Mouse (Mus musculus) CH12.LX (cell line): Measurements from ENCODE around the gene Acbd4. TPM values are rescaled to one million over a fixed set of nuclear protein-coding genes. Genes with fewer than 3 reads are reported as not detected.

ENCODE experiments used
- DNase-seq: peaks from one replicate; pipeline ENCODE4 v3.0.0-alpha.2; 2013; ENCODE audit errors: extremely low read depth
- H3K27ac ChIP-seq: 2 replicates; pipeline ENCODE4 v1.5.1; 2012; ENCODE audit warnings: low read depth, mild to moderate bottlenecking, control low read depth, moderate library complexity; ENCODE audit not compliant: insufficient read depth
- H3K27me3 ChIP-seq: replicated peaks from 2 replicates; pipeline ENCODE3; 2012; ENCODE audit warnings: inconsistent platforms
- H3K36me3 ChIP-seq, 2 experiments: replicated peaks in 1 of 2; 2 replicates each; pipeline versions ENCODE3 to v1.6.1; 2012; ENCODE audit warnings: inconsistent platforms in 1 of 2, low read length in 1 of 2, mild to moderate bottlenecking in 1 of 2, mixed read lengths in 1 of 2, moderate library complexity in 1 of 2; ENCODE audit not compliant: control insufficient read depth in 1 of 2, insufficient read depth in 1 of 2
- H3K4me1 ChIP-seq, 2 experiments: 2 replicates each; pipeline ENCODE4 v1.6.1; 2012; ENCODE audit warnings: inconsistent platforms in 1 of 2, moderate library complexity in 1 of 2; ENCODE audit not compliant: insufficient read depth in 2 of 2, control insufficient read depth in 1 of 2
- H3K4me2 ChIP-seq: 2 replicates; pipeline ENCODE4 v1.6.1; 2012; ENCODE audit warnings: low read depth, mild to moderate bottlenecking, control low read depth; ENCODE audit not compliant: poor library complexity, insufficient read depth, severe bottlenecking
- H3K4me3 ChIP-seq, 3 experiments: fragments of 150-350 bp in 1 of 3; sonication (generic) in 1 of 3; replicated peaks in 1 of 3; 2 replicates each; pipeline versions ENCODE3 to v1.5.1; 2011 to 2012; ENCODE audit warnings: low read depth in 2 of 3, low read length in 2 of 3, mild to moderate bottlenecking in 2 of 3, moderate library complexity in 2 of 3, control low read depth in 1 of 3, improper control_type of control experiment in 1 of 3, inconsistent platforms in 1 of 3, mixed read lengths in 1 of 3; ENCODE audit not compliant: poor library complexity in 1 of 3
- H3K79me2 ChIP-seq: replicated peaks from 2 replicates; pipeline ENCODE4 v1.6.1; 2012; ENCODE audit warnings: mild to moderate bottlenecking, moderate library complexity; ENCODE audit not compliant: control insufficient read depth, poor library complexity, insufficient read depth, severe bottlenecking; ENCODE audit errors: extremely low read depth
- H3K9ac ChIP-seq: 2 replicates; pipeline ENCODE4 v1.6.1; 2012; ENCODE audit warnings: low read depth, mild to moderate bottlenecking, control low read depth, moderate library complexity; ENCODE audit not compliant: insufficient read depth
- H3K9me3 ChIP-seq: replicated peaks from 2 replicates; pipeline ENCODE3; 2012; ENCODE audit warnings: low read length, inconsistent platforms, mixed read lengths
- BHLHE40 ChIP-seq: IDR thresholded peaks from 2 replicates; pipeline ENCODE4 v1.6.1; 2011; ENCODE audit warnings: mild to moderate bottlenecking, low read depth, low read length, improper control_type of control experiment
- CHD2 ChIP-seq: IDR thresholded peaks from 2 replicates; pipeline ENCODE4 v1.6.1; 2011; ENCODE audit warnings: low read length, improper control_type of control experiment
- CTCF ChIP-seq, 2 experiments: IDR thresholded peaks in 1 of 2; conservative IDR thresholded peaks in 1 of 2; 2 replicates each; pipeline ENCODE4 v1.5.1; 2011 to 2012; ENCODE audit warnings: low read depth in 2 of 2, low read length in 2 of 2, improper control_type of control experiment in 1 of 2, inconsistent platforms in 1 of 2, mild to moderate bottlenecking in 1 of 2, moderate library complexity in 1 of 2
- E2F4 ChIP-seq: IDR thresholded peaks from 2 replicates; pipeline ENCODE4 v1.6.1; 2011; ENCODE audit warnings: low read depth, low read length, improper control_type of control experiment; ENCODE audit not compliant: insufficient replicate concordance
- ELF1 ChIP-seq: IDR thresholded peaks from 2 replicates; pipeline ENCODE4 v1.6.1; 2014; ENCODE audit warnings: low read depth, mild to moderate bottlenecking, inconsistent platforms, low read length, improper control_type of control experiment
- GABPA ChIP-seq: IDR thresholded peaks from 2 replicates; pipeline ENCODE4 v1.6.1; 2012; ENCODE audit warnings: low read depth, low read length, improper control_type of control experiment, inconsistent platforms; ENCODE audit not compliant: insufficient replicate concordance
- HCFC1 ChIP-seq: IDR thresholded peaks from 2 replicates; pipeline ENCODE4 v1.6.1; 2012; ENCODE audit warnings: low read depth, mild to moderate bottlenecking, inconsistent platforms, low read length, improper control_type of control experiment
- IRF4 ChIP-seq: IDR thresholded peaks from 2 replicates; pipeline ENCODE4 v1.6.1; 2014; ENCODE audit warnings: low read depth, mild to moderate bottlenecking, inconsistent platforms, low read length, improper control_type of control experiment
- JUND ChIP-seq: conservative IDR thresholded peaks from 2 replicates; pipeline ENCODE4 v1.6.1; 2011; ENCODE audit warnings: low read depth, low read length, improper control_type of control experiment
- KAT2A ChIP-seq: IDR thresholded peaks from 2 replicates; pipeline ENCODE4 v1.6.1; 2012; ENCODE audit warnings: low read length, improper control_type of control experiment, inconsistent platforms; ENCODE audit not compliant: insufficient replicate concordance
- MAFK ChIP-seq: IDR thresholded peaks from 2 replicates; pipeline ENCODE4 v1.6.1; 2011; ENCODE audit warnings: low read length, improper control_type of control experiment; ENCODE audit not compliant: insufficient replicate concordance
- MXI1 ChIP-seq: IDR thresholded peaks from 2 replicates; pipeline ENCODE4 v1.6.1; 2011; ENCODE audit warnings: mild to moderate bottlenecking, low read depth, low read length, improper control_type of control experiment
- MYC ChIP-seq: IDR thresholded peaks from 2 replicates; pipeline ENCODE4 v1.6.1; 2011; ENCODE audit warnings: low read depth, mild to moderate bottlenecking, improper control_type of control experiment, low read length
- NELFE ChIP-seq: IDR thresholded peaks from 2 replicates; pipeline ENCODE4 v1.6.1; 2011; ENCODE audit warnings: low read depth, low read length, improper control_type of control experiment
- NRF1 ChIP-seq: IDR thresholded peaks from 2 replicates; pipeline ENCODE4 v1.6.1; 2014; ENCODE audit warnings: low read depth, mild to moderate bottlenecking, inconsistent platforms, low read length, improper control_type of control experiment, moderate library complexity
- POLR2A ChIP-seq: IDR thresholded peaks from 2 replicates; pipeline ENCODE4 v1.6.1; 2011; ENCODE audit warnings: low read depth, mild to moderate bottlenecking, improper control_type of control experiment, low read length
- RAD21 ChIP-seq: IDR thresholded peaks from 2 replicates; pipeline ENCODE4 v1.6.1; 2011; ENCODE audit warnings: low read depth, mild to moderate bottlenecking, low read length, improper control_type of control experiment, moderate library complexity
- RCOR1 ChIP-seq: conservative IDR thresholded peaks from 2 replicates; pipeline ENCODE4 v1.6.1; 2012; ENCODE audit warnings: low read depth, mild to moderate bottlenecking, inconsistent platforms, low read length, improper control_type of control experiment
- SIN3A ChIP-seq: IDR thresholded peaks from 2 replicates; pipeline ENCODE4 v1.6.1; 2012; ENCODE audit warnings: low read length, improper control_type of control experiment, inconsistent platforms
- SMC3 ChIP-seq: IDR thresholded peaks from 2 replicates; pipeline ENCODE4 v1.6.1; 2011; ENCODE audit warnings: low read depth, low read length, improper control_type of control experiment
- TBP ChIP-seq: conservative IDR thresholded peaks from 2 replicates; pipeline ENCODE4 v1.6.1; 2011; ENCODE audit warnings: low read depth, low read length, improper control_type of control experiment
- TCF12 ChIP-seq: IDR thresholded peaks from 2 replicates; pipeline ENCODE4 v1.6.1; 2014; ENCODE audit warnings: low read depth, mild to moderate bottlenecking, inconsistent platforms, low read length, improper control_type of control experiment
- UBTF ChIP-seq: IDR thresholded peaks from 2 replicates; pipeline ENCODE4 v1.6.1; 2012; ENCODE audit warnings: low read depth, mild to moderate bottlenecking, inconsistent platforms, low read length, improper control_type of control experiment, moderate library complexity
- USF1 ChIP-seq: IDR thresholded peaks from 2 replicates; pipeline ENCODE4 v1.6.1; 2014; ENCODE audit warnings: low read depth, mild to moderate bottlenecking, inconsistent platforms, low read length, improper control_type of control experiment
- USF2 ChIP-seq: conservative IDR thresholded peaks from 2 replicates; pipeline ENCODE4 v1.6.1; 2011; ENCODE audit warnings: low read depth, low read length, improper control_type of control experiment
- ZC3H11A ChIP-seq: IDR thresholded peaks from 2 replicates; pipeline ENCODE4 v1.6.1; 2012; ENCODE audit warnings: low read depth, mild to moderate bottlenecking, inconsistent platforms, low read length, improper control_type of control experiment
- ZKSCAN1 ChIP-seq: IDR thresholded peaks from 2 replicates; pipeline ENCODE4 v1.6.1; 2012; ENCODE audit warnings: low read depth, inconsistent platforms, low read length, improper control_type of control experiment, borderline replicate concordance
- ZMIZ1 ChIP-seq: IDR thresholded peaks from 2 replicates; pipeline ENCODE4 v1.6.1; 2012; ENCODE audit warnings: low read depth, mild to moderate bottlenecking, inconsistent platforms, low read length, improper control_type of control experiment
- ZNF384 ChIP-seq: IDR thresholded peaks from 2 replicates; pipeline ENCODE4 v1.6.1; 2012; ENCODE audit warnings: low read depth, low read length, improper control_type of control experiment, inconsistent platforms
- dilution Hi-C: fragments of 300-500 bp; cut with MboI; formaldehyde crosslinking; loops from 2 replicates; pipeline ENCODE4 v1.14.3; 2020; ENCODE audit warnings: low sequenced_read_pairs; ENCODE audit not compliant: extremely low pct_unique_long_range_greater_than_20kb, extremely low pct_ligation_motif_present
- in situ Hi-C: fragments of 300-500 bp; cut with MboI; formaldehyde crosslinking; loops from 3 replicates; pipeline ENCODE4 v1.14.3; 2019; ENCODE audit warnings: low sequenced_read_pairs, low pct_ligation_motif_present, low pct_unique_long_range_greater_than_20kb, mixed read lengths
- polyA plus RNA-seq: library from polyadenylated mRNA; unstranded; fragments of >175 nt; gene quantifications from 2 replicates; pipeline ENCODE4 v1.2.1, GENCODE M21; 2012; ENCODE audit warnings: low read depth; ENCODE audit not compliant: insufficient read length
- total RNA-seq, 2 experiments: library from RNA; depleted of rRNA; stranded (reverse); fragments of 300-350 nt in 1 of 2; fragments of >200 nt in 1 of 2; gene quantifications; 2 replicates each; pipeline ENCODE4 v1.2.3; 2012 to 2014

Gene Acbd4
- total and polyA plus RNA-seq, 3 experiments = 51.4 to 68.4 (median 62.6) TPM

DNA sequence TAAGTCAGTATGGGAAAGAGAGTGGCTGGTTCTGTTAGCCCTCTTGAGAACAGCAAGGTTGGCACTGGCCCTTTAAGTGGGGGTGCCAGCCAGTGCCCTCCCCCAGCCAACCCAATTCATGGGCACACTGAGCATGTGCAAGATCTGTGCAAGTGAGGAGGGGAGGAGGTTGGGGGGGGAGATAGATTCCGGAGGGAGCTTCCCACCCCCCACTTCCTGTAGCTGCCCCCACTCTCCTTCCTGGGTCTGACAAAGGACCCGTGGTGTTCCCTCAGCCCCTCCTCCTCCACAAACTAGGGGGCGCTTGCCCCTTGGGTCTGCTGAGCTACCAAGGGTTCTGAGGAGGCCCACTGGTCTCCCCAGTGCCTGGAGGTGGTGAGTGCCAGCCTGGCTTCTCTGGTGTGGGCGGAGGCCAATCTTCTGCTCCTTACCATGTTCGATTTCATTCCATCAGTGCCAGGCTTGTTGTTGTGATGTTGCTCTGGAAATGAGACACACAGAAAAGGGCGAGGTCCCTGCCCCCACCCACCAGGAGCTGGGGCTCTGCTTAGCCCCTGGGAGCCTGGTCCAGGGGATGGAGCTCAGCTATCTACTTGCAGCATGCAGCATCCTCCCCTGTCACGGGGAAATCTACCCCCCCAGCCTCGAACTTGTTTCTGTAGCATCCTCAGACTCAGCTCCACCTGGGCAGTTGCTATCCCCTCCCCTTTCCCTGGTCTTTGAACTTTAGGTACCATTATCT lies 41.1 kb downstream of the Acbd4 start:
- Histone ChIP-seq H3K27me3 (no peaks in the 10 kb centered on the region), H3K4me3 (peak overlapping the region in 1 of 3 experiments; percentile 1), H3K9me3 (no peaks in the 10 kb centered on the region), H3K9ac (no peak overlapping the region), H3K36me3 (peaks cover 26 to 41% of the 10 kb centered on the region in 2 experiments), H3K27ac (no peak overlapping the region), H3K4me1 (peaks cover 33 to 70% of the 10 kb centered on the region in 2 experiments), H3K4me2 (no peak overlapping the region), H3K79me2 (no peaks in the 10 kb centered on the region)
- TF ChIP-seq TCF12 = no peak
- TF ChIP-seq NRF1 = peak; percentile 82
- TF ChIP-seq USF2 = no peak
- 0 out of 2 replicates have a peak, but pooled peaks have one; percentile 36 for TF ChIP-seq ELF1
- no peak for TF ChIP-seq CHD2
- in situ Hi-C loops (no loop called here), dilution Hi-C loops (no loop called here)
- no peak for DNase-seq

DNA sequence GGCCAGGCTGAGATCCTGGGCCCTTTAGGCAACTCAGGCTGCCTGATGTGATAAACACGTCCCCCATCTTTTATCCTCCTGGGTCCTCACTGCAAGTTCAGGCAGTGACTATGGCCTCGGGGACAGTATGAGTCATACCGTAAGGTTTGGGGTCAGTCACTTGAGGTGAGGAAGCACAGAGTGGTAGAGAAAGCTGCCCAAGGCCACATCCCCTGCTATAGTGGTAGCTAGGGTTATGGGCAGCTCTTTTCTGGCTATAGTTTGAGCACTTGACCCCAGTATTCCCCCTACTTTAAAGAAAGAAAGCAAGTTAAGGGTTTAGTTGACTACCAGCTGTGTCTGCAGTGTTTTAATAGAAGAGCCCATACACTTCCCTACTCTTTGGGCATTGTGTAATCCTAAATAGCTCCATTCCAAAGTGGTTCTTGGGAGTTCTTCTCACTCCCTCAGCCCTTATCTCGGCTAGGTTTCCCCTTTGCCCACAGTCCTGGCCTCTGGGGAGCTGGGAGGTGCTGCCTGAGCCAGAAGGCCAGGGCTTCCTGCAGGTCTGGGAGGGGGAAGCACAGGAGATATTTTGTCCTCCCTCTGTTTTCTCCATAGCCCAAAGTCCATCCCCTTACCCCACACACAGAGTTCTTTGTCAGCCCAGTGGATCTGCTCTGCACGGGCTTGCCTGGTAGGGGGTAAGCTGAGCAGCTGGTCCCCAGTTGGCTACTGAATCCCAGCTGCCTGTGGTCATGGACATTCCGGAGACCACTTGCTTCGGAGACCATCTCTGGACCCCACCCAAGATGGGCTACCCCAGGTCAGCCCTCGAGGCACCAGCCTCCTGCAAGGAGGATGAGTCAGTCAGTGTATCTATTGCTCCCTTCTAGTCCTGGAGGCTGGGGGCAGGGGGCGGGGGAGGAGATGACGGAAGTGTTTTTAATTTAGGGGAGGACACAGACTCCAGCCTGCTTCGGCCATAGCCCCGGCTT lies 43.1 kb downstream of the Acbd4 start:
- Histone ChIP-seq H3K4me1 (peaks cover 33 to 55% of the 10 kb centered on the region in 2 experiments), H3K9me3 (no peaks in the 10 kb centered on the region), H3K4me2 (0 out of 2 replicates have a peak overlapping the region, but pooled peaks have one; percentile 1), H3K4me3 (no peak overlapping the region), H3K79me2 (no peaks in the 10 kb centered on the region), H3K27me3 (no peaks in the 10 kb centered on the region), H3K9ac (peak overlapping the region; percentile 7), H3K27ac (peak overlapping the region; percentile 52; the same call in 1 of the 2 replicates), H3K36me3 (peaks cover 10 to 23% of the 10 kb centered on the region in 2 experiments)
- peak; percentile 57 for DNase-seq
- in situ Hi-C loops = no loop called here
- dilution Hi-C loops = no loop called here
- no peak for TF ChIP-seq GABPA
- TF ChIP-seq ZC3H11A = no peak
- no peak for TF ChIP-seq UBTF
- TF ChIP-seq SIN3A = peak; percentile 62; the same call in 1 of the 2 replicates
- TF ChIP-seq ZKSCAN1 = no peak
- TF ChIP-seq SMC3 = no peak
- TF ChIP-seq NELFE = no peak
- TF ChIP-seq RAD21 = no peak
- peak; percentile 88 for TF ChIP-seq JUND
- peak; percentile 96 for TF ChIP-seq IRF4
- no peak for TF ChIP-seq ZMIZ1
- peak; percentile 66 for TF ChIP-seq BHLHE40
- 0 out of 2 replicates have a peak, but pooled peaks have one; percentile 2 for TF ChIP-seq ELF1
- no peak; the same call in 1 of the 2 replicates for TF ChIP-seq MXI1
- no peak; the same call in 1 of the 2 replicates for TF ChIP-seq HCFC1
- TF ChIP-seq CHD2 = no peak
- no peak for TF ChIP-seq KAT2A
- TF ChIP-seq ZNF384 = no peak
- 0 out of 2 replicates have a peak, but pooled peaks have one; percentile 43 for TF ChIP-seq TBP
- TF ChIP-seq MAFK = no peak
- TF ChIP-seq RCOR1 = no peak
- TF ChIP-seq E2F4 = no peak
- TF ChIP-seq POLR2A = peak; percentile 44; the same call in 1 of the 2 replicates
- TF ChIP-seq CTCF (conservative IDR thresholded peaks at IDR 0.05 in 1 of 2, IDR thresholded peaks at IDR 0.05 in 1 of 2; ENCODE audit: low read depth in 2 of 2, low read length in 2 of 2) = no peak
- TF ChIP-seq USF1 = no peak
- no peak for TF ChIP-seq MYC
